Mouse (Mus musculus): ENCODE results near the gene Ms4a15.

GRCm38 (mm10) chr19:10959085-10959977 lies 33.7 kb downstream of the Ms4a15 start:
- TF ChIP-seq CTCF (IDR thresholded peaks at IDR 0.05; ENCODE audit: control insufficient read depth, insufficient read depth, insufficient read length) (no peak), MAX (IDR thresholded peaks at IDR 0.05) (no peak)
